Mouse (Mus musculus) gonadal fat pad, adult 2 months (tissue): ENCODE results near the gene Mpzl3. TPM values are rescaled to one million over a fixed set of nuclear protein-coding genes. Genes with fewer than 3 reads are reported as not detected.

Experiments
- DNase-seq: peaks from one replicate; pipeline ENCODE4 v3.0.0-alpha.2; 2012; ENCODE audit warnings: low read depth
- polyA plus RNA-seq: library from polyadenylated mRNA; depleted of rRNA; stranded (reverse); fragments of >200 nt; gene quantifications from 2 replicates; pipeline ENCODE4 v1.2.3, GENCODE M21; 2012

The Mpzl3 gene
- polyA plus RNA-seq, 1 experiment: 5.8 TPM

DNA sequence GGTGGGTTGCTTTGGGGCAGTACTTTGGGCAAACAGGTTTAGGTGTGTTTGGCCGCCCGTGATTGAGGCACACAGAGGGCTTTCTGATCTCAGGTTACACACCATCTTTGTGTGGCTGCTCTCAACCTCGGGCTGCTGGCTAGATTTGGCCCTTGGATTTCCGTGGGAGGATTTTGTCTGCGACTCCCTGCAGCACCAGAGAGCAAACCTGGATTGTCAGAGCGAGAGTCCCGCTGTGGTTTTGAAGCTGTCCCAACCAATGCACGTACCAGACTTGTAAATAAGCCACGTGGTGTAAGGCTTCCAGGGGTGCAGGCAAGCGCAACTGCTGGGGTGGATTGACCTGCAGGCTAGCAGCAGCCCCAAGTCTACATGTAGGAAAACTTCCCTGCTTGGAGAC is 12.0 kb upstream of the Mpzl3 start:
- DNase-seq: no peak

DNA sequence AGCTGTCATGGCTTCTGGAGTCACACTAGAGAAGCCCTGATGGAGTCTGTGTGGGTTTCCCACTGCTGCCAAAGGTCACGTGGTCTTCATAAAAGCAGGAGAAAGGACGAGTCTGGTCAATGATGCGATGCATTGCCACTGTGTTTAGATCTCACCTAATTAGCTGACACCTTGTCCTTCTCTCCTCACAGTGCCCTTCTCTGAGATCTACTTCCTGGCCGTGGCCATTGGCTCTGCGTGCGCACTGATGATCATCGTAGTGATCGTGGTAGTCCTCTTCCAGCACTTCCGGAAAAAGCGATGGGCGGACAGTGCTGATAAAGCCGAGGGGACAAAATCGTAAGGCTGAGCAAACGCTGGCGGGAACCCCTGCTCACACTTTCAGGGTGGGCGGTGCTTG is 8.0 kb upstream of the Mpzl3 start:
- no peak for DNase-seq

DNA sequence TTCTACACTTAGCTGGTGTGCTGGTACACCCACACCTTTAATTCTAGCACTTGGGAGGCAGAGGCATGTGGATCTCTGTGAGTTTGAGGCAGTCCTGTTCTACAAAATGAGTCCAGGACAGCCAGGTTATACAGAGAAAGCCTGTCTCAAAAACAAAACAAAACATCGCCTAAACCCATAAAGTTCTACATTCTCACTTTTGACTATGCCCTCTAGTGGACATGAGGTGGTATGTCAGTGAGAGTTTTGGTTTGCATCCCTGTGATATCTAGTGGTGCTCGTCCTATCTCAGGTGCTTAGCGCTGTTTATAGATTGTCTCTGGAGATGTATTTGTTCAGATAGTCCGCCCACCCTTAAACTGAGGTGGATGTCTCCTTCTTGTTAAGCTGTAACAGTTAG is 6.5 kb upstream of the Mpzl3 start:
- DNase-seq: no peak

DNA sequence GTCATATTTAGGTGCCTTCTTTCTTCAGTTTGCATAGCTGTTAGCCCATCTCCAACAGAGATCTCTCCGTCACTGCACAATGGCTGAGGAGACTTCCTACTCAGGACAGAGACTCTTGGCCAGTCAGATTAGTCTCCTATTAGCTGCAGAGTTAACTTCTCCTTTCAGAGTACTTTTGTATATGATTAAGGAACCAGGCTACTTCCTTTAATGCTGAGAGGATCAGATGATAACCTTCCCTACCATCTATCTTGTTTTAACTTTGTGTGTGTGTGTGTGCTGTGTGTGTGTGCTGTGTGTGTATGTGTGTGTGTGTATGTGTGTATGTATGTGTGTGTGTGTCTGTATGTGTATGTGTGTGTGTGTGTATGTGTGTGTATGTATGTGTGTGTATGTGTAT is 5.3 kb upstream of the Mpzl3 start:
- DNase-seq: no peak

DNA sequence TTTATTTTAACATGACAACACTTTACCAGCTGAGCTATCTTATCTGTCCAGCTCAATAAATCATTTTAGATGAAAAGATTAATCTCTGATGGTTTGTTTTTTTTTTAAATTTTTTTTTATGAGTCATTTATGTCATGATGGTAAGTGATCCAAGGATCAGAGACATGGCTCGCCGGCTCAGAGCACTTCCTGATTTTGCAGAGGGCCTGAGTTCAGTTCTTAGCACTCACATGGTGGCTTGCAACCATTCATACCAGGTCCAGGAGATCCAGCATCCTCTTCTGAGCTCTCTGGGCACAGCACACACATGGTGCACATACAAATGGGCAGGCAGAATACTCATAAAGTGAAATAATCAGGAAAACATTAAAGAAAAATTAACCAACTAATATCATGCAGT is 4.7 kb upstream of the Mpzl3 start:
- no peak for DNase-seq

DNA sequence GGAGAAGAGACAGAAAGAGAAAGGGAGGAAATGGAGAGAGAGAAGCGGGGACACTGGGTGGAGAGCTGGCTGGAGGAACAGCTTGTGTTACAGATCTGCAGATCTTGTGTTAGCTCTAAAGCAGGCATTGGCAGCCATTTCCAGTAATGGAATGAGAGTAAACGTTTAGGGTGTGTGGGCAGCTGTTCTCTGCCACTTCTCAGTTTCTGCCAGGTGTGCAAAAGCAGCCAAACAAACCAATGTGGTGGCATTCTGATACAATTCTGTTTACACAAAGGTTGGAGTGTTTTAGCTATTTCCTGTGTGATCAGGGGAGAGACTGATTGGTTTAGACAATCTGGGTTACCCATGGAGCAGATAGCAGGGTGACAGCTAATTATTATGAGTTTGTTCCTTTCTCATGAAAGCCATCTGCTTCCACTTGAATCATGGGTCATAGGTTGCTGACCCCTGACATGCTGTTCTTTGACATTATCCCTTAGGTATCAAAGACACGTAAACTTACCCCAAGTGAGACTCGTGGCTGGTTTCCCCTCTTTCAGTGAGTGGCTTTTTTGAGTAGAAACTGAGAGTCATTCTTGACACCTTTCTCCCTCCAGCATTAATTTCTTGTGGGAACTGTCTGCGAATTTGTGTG is 3.4 kb downstream of the Mpzl3 start:
- no peak for DNase-seq

DNA sequence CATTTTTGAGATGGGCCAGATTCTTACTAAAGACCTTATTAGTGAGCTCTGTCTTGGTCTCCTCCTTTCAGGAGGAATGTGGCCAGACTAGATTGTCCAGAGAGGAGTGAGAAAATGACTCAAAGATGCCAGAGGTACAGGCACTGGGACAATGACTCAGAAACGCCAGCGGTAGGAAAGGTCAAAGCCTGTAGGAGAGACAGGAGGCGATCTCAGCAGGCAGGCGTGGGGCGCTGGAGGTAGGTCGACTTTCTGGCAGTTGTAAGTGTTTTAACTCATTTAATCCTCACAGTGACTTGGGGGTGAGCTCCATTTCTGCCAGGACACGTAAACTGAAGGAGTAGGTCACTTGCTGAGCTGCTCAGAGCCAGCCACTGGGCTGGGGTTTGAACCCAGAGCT is 5.2 kb downstream of the Mpzl3 start:
- DNase-seq: peak; percentile 73

DNA sequence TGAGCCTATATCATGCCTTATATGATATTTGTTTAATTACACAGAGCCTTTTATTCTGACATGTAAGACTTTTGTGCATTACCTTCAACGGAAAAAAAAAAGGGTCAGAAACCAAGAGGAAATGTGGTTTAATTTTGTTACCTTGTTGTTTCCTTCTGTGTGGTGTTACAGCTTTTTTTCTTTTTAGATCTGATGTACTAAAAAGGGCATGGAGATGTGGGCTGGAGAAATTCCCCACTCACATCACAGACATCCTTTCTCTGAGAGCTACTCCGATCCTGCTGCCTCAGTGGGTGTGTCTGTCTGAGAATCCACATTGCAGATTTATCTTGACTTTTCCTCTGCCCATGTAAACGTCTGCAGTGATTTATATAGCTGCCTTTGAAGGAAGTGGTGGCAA is 7.7 kb downstream of the Mpzl3 start:
- DNase-seq: no peak

DNA sequence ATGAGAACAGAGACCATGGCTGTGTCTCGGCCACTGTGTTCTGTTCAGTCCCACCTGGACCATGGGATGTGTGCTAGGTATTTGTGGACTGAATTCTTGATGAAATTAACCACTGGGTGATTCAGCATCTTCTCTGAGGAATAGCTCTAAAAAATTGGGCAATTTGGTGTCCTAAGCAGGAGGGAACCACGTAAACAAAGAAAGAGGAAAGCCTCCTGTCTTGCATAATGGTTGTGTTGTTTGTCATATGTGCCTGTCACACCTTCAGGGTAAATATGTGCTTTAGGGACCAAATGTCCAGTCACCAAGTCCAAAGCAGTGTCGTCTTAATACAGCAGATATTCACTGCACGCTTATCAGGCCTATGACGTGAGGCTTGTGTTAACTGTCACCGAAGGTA is 9.4 kb downstream of the Mpzl3 start:
- no peak for DNase-seq

DNA sequence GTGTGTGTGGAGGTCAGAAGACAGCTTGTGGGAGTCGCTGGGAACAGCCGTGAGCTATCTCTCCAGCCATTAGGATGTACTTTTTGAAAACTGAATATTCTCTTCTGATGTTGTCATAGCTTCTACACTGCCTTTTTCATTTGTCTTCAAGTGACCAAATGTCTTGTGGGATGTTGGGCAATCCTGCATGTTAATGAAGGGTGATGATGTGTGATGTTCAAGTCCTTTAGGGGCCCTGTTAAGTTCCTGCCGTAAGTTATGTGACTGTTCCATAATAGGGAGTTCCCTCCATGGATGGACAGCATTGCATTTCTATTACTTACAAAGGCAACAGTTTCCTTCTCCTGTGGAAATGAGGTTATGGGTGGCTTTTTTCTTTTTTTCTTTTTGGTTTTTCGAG is 11.7 kb downstream of the Mpzl3 start:
- DNase-seq: no peak

DNA sequence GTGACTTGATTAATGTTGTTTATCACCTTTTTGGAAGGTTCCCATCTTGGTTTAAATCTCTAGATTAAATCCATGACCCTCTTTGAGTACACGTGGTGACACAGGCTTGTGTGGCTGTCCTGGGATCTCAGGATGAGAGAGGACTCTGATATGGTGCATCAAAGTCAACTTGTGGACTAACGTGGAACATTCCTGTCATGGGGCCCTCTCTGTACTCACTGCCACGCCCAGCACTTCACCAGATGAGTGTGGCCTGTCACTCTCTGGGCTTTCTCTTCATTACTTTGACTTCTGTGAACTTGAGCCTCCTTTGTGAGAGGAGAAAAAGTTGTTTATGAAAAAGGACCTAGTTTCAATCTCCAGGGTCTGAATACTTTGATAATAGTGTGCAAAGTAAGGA is 16.8 kb downstream of the Mpzl3 start:
- no peak for DNase-seq

DNA sequence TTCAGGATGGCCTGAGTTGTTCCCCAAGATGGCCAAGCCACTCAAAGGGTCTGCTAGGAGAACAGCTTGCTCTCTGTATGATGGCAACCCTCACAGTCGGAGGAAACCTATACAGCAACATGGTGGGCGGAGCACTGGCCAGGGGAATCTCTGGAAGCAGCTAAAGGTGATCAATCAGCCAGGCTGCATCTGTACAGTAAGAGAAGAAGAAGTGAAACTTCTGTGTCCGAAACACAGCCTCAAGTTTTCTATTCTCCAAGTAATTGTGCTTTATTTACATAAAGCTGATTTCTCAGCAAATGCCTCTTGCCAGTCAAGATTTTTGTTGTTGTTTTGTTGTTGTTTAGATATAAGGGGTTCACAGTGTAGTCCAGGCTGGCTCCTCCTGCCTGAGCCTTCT is 22.9 kb downstream of the Mpzl3 start:
- DNase-seq: no peak

DNA sequence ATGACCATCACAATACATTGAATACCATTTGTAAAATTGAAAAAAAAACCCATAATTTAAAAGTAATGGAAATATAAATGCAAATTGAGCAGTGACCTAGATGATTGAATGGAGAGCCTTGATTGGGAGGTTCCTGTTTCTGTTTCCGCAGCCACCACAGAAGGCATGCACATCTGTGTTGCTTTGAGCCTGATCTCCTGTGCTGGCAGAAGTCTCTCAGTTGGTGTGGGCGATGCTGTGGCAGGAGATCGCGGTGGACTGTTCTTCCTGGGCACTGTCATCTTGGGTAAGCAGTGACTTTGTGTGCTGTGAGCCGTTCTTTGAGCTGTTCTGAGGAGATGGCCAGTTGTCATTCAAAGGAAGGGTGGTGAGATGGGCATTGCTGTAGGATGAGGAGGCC is 24.0 kb downstream of the Mpzl3 start, which contains the start of gene Jaml:
Jaml (plus strand) TSS at position 173 of the 400 bp plus-strand sequence.
- DNase-seq: no peak

DNA sequence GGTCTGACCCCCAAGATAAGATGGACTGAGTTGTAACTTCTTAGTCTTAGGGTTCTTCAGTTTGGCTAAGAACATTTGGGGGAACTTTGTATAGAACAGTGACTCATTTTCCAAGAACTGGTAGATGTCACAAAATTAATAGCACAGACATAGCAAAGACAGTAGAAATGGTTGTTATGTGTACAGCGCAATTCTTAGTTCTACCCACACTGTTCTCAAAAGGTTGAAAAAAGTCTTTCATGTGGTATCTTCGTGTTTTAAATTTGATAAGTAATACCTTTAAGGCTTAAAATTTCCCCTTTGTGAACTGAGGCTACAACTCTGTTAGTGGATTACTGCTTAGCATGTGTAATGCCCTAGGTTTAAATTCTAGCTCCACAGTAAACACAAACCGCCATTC is 28.1 kb downstream of the Mpzl3 start:
- no peak for DNase-seq

DNA sequence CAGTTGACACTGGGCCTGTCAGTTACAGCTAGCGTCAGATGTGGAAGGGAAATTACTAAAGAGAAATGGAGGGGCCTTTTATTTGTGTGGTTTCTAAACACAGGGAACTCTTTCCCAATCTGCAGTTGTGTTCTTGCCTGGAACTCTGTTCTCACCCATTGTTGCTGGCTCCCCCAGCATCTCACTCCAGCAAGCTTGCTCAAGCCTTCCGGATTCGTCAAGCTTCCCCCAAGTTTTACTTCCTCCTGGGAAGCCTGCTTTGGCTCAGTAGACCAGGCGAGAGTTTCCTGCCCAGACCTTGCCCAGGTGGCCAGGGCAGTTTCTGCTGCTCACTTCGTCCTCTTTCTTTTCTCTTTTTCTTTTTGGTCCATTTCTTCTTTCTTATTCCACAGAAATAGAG is 29.6 kb downstream of the Mpzl3 start:
- no peak for DNase-seq

DNA sequence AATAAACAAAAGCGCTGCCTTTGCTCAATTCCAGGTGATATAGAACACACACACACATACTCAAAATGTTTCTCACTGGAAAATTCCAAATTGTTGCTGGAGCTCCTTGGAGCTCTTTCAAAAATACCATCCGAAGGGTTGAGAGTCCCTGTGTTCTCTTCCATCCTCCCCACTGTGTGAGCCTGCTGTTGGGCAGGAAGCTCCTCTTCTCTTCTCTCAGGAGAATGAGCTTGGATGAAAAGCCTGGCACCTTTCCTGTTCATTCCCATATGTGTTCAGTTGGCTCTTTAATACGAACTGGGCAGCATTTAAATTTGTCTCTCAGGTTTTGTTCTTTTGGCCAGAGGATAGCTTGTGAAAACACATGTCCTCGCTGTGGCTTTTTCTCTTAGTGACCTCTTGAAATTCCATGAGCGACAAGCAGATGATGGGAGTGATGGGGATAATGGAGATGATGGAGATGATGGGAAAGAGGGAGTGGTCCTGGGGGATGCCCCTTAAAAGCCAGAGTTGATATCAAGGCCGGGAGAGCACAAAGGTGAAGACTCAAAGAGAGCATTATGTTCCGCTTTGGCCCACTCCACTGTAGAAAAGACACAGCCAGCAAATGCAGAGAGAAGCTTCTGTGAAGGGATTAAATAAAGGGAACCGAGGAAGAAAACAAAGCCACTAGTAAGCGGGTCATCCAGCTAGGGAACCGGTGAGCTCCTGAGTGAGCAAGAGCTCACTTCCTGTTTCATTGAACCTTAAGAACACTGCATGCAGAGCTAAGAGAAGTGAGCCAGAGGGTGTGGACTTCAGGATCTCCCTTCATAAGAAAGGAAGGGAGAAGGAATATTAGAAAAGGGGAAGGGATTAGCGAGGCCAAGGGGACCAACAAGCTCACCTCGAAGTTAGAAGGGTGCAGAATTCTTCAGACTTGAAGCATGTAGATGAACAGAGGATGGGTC is 31.0 kb downstream of the Mpzl3 start:
- DNase-seq: no peak

DNA sequence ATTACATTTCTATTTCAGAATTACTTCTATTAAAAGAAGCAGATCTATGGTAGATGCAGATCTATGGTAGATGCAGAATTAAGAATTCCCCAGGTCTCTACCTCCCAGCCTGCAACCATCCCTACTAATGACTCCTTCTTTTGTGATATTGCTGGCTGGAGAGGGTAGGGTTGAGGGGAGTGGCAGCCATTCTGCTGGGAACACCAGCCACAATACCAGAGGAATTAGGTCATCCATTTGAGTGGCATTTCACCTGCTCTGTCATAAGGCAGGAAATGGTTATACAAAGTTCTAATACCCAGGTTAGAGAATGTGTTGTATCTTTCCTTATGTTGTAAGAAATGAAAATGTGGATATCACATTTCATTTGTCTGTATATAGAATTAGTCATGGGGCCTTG is 33.1 kb downstream of the Mpzl3 start:
- no peak for DNase-seq

DNA sequence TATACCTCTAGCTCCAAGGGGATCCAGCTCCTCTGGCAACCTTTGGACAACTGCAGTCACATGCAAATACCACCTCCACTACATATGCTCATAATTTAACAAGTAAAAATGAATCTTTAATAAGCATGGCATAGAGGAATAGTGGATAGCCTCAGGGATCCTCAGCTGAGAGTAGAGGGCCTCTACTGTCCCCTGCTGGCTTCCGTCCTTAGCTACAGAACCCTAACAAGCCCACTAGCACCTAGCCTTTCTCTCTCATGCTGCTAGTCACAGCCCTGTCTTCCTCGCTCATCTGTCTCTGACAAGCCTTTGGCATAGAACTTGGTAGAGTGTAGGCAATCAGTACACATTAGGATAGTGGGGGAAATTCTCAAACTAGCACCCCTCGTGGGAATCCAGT is 35.8 kb downstream of the Mpzl3 start:
- no peak for DNase-seq

DNA sequence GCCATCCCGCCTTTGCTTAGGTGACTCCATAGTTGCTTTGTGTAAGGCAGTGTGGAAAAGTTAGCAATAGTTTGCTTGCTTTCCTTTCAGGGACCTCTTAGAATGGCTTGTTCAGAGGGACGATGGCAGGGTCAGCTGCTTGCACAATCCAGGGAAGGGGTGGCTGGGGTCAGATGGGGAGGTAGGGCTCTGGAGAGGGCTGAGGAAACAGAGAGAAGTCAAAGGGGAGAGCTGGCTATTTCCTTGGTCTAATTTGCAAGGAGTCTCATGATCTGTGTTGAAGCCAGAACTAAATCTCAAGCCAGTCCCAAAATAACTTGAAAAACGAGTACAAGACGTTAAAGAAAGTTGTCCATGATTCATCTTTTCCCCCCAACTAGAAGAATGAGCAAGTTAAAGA is 37.7 kb downstream of the Mpzl3 start:
- DNase-seq: no peak

DNA sequence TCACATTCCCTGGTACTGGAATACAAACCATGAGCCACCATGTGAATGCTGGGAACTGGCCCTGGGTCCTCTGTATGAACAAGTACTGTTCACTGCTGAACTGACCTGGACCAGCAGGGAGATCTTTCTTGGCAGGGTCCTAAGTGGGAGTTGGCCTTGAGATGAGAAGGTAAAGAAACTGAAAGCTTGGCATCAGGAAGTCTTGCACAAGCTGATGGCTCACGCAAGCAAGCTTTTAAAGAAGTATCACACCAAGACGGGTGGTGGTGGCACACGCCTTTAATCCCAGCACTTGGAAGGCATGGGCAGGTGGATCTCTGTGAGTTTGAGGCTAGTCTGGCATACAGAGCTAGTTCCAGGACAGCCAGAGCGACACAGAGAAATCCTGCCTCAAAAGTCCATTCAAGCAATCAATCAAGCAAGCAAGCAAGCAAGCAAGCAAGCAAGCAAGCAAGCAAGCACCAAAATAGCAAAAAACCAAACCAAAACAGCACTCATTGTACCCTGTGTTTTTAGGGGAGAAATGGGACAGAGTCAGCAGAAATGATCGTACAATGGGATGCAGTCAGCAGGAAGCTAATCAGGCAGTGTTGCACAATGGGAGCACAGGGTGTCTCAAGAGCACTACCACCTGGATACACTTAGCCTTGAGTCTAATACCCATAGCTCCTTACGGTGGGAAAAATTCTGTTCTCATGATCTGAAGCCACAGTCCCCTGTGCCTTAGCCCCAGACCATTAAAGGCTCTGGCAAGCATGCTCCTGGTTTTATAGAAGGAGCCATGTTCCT is 40.4 kb downstream of the Mpzl3 start:
- no peak for DNase-seq

DNA sequence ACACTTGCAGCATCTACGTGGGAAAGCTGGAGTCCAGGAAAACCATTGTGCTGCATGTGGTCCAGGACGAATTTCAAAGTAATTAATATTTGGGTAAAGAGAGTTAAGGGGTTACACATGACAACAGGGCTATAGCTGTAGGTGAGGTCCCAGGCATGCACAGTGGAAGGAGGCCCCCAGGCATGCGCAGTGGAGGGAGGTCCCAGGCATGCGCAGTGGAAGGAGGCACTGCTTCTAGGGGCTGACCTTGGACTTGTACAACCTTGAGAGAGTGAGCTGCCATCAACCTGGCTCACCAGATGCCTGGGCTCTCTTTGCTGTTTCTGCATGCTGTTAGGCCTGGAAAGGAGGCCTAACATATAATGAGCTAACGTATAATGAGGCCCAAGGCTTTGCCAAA is 42.9 kb downstream of the Mpzl3 start:
- DNase-seq: no peak

DNA sequence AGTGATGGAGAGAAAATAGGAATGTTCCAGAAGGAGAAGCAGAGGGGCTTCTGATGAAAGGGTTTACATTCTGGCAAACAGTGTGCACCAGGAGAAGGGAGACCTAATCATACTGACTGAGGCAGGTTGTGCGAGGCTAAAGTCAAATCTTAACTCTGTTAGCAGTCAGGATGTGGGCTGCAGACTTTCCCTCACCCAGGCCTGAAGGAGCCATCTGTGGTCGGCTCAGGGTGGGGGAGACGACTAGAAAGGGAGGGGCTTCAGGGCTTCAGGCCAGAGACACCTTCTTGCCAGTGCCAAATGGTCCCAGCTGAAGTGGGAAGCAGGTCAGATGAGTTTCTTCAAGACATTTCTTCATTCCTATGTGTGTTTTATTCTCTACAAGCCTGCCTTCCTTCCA is 43.4 kb downstream of the Mpzl3 start:
- DNase-seq: no peak

DNA sequence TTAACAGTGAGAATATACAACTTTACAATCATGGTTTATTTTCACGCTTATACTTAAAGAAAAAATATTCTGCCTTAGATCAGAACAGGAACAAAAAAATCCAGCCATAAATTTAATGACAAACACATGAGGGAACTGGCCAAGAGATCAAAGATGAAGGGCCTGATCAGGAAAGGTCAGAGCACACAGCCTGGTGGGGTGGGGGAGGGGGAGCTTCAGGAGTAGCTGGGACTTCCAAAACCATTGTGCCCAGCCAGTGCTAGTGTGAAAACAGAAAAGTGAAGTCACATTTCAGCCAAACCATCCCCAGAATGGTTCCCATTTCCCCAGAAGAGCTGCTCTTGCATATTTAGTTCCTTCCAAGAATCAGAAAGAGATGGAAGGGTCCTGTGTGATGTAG is 47.5 kb downstream of the Mpzl3 start:
- no peak for DNase-seq
